Mouse (Mus musculus): ENCODE data around the gene Scamp4.
"Not testable (repeated sequence)": the region's sequence is repeated elsewhere in the genome, so short reads cannot be mapped to it uniquely, and the experiment has no call there.

Gene Scamp4

DNA sequence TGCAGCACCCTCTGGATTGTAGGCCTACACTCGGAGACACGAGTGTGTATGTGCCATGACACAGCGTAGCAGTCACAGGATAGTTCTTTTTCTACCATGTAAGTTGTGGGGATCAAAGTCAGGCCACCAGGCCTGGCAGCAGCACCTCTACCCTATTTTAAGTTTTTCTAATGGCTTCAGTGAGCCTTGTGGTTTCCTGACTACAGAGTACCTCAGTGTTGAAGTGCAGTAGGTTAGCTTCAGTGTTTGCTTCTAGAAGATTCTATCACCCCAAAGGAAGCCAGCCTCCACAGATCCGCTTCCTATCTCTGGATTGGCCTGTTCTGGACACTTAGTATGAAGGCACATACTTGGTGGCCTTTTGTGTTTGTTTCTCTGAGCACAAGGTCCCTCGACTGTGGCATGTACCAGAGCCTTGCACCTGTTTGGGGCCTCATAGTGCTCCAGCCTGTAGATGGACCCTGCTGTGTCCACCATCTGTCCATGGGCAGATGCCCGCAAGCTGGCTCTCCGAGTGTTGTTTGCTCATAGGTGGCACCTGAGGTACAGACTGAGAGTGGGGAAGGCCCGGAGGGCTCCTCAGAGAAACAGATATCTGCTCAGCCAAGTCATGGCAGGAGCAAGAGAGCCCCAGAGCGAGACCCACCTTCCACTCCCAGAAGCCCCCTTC lies 7.6 kb downstream of the Scamp4 start:
- DNase-seq (ENCODE audit: low spot score in 2 of 2), result no peak

GRCm38 (mm10) chr10:80611024-80611423 lies 8.4 kb downstream of the Scamp4 start:
- DNase-seq (ENCODE audit: low spot score in 2 of 2), result no peak

DNA sequence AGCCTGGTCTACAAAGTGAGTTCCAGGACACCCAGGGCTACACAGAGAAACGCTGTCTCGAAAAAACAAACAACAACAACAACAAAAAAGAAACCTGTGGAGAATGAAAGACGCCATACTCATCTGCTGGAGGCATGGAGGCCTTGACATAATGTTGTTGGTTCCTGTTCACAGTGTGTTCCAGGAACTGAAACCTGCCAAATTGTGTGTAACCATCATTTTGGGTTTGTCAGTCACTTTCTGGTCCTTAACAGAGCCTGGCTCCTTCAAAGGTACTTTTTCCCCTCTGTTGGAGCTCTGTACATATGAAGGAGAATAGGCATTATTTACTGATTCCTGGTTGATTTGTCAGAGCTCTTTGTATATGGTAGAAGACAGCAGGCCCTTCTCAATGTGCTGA lies 9.2 kb downstream of the Scamp4 start:
- no peak for DNase-seq (ENCODE audit: low spot score in 2 of 2)

GRCm38 (mm10) chr10:80613821-80614220 lies 11.1 kb downstream of the Scamp4 start:
- no peak for DNase-seq (ENCODE audit: low spot score in 2 of 2)

DNA sequence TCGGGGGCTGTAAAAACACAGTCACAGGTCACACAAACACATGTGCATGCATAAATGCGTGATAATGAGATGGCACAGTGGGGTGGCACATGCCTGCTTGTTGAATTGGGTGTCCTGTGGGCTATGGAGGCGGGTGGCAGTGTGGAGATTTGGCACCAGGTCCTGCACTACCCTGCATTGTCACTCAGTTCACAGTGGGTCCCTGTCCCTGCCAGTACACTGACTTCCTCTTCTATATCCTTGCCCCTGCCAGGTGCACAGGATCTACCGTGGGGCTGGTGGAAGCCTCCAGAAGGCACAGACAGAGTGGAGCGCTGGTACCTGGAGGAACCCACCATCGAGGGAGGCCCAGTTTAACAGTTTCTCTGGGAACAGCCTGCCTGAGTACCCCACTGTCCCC lies 11.7 kb downstream of the Scamp4 start:
- DNase-seq (ENCODE audit: low spot score in 2 of 2), result no peak

DNA sequence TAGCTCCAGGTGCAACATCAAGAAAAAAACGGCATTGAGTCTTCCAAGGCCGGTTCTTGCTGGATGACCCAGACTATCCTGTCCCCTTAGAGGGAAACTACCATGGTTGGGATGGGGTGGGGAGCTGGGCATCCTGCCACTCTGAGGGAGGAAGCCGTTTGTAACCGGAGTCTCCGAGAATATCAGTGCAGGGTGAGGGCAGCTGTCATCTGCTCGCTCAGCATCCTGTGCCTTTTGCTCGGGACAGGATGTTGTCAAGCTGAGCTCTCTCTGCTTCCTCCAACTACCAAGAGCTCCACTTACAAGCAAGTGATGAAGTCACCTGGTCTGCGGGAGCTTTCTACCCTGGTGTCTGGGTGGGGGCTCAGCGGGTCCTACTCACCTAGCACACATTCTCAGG lies 15.5 kb downstream of the Scamp4 start:
- no peak for DNase-seq (ENCODE audit: low spot score in 2 of 2)

GRCm38 (mm10) chr10:80619465-80620244 lies 17.0 kb downstream of the Scamp4 start:
- no peak for DNase-seq (ENCODE audit: low spot score in 2 of 2)

DNA sequence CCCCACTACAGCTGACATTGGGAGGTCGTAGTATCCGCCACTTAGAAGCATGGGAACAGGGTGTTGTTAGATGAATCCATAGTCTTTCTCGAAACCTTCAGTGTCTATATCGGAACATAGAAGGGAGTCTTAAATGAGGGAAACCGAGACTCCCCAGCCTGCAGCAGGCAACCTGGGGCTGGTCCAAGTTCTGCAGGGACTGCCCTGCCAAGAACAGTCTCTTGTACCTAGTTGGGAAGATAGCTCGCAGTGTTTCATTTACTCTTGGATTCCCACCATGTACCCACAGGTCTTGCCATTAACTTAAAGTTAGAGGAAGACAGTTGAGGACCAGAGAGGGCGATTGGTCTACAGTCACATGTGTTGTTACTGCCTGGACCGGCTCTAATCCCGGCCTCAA lies 17.7 kb downstream of the Scamp4 start:
- DNase-seq (ENCODE audit: low spot score in 2 of 2), result no peak

DNA sequence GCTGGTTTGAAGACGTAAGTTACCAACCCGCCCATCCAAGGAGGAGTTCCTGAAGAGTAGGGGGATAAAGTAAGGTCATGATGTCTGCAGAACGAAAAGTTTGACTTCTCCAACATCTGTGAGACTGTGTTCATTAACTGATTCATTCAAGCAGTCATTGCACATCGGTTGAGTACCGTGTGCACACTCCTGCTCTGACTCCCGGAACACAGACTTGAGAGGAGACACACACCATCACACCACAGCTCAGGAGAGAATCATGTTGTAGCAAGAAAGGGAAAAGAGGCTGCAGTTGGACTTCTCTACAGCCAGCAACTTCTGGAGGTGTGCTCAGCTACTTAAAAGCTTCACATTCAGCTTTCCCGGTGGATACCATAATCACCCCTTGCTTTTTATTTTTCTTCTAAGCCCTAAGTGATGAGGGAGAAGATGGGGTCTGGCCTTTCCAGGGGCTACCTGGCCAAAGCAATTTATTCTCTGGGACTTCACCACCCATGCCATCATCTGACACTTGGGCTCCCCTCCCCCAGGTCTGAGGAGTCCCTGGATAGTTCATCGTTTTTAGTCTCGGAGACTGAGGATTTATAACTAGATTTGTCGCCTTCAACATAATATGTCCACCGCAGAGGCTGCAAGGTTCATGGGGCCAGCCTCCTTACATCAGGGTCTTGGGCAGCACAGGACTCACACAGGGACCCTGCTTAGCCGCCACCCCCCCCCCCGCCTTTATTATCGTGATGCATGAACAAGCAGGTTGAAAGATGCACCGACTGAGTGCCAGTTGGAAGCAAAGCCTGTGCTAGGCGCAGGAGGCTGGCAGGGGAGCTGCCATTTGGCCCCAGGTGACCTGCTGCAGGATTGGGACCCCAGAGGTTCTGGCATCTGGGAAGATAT lies 18.4 kb downstream of the Scamp4 start:
- no peak for DNase-seq (ENCODE audit: low spot score in 2 of 2)

DNA sequence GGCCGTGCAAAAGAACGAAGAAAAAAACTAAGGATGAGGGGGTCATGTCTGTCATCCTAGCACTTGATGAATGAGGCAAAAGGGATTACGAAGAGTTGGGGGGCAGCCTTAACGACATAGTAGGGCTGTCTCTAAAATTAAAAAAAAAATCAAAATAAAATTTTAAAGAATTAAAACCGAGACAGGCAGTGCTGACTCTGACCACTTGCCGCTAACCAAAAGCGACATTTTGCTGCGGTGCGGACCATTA lies 18.9 kb downstream of the Scamp4 start:
- DNase-seq (ENCODE audit: low spot score in 2 of 2), result no peak

GRCm38 (mm10) chr10:80621940-80622660 lies 19.4 kb downstream of the Scamp4 start:
- DNase-seq (ENCODE audit: low spot score in 2 of 2), result peak; percentile 98 to 99

GRCm38 (mm10) chr10:80622661-80623456 lies 20.2 kb downstream of the Scamp4 start, which contains the start of gene Csnk1g2:
Gene Csnk1g2, plus strand, starts transcription at chr10:80622838.
- DNase-seq (ENCODE audit: low spot score in 2 of 2), result peak; percentile 27 to 34

DNA sequence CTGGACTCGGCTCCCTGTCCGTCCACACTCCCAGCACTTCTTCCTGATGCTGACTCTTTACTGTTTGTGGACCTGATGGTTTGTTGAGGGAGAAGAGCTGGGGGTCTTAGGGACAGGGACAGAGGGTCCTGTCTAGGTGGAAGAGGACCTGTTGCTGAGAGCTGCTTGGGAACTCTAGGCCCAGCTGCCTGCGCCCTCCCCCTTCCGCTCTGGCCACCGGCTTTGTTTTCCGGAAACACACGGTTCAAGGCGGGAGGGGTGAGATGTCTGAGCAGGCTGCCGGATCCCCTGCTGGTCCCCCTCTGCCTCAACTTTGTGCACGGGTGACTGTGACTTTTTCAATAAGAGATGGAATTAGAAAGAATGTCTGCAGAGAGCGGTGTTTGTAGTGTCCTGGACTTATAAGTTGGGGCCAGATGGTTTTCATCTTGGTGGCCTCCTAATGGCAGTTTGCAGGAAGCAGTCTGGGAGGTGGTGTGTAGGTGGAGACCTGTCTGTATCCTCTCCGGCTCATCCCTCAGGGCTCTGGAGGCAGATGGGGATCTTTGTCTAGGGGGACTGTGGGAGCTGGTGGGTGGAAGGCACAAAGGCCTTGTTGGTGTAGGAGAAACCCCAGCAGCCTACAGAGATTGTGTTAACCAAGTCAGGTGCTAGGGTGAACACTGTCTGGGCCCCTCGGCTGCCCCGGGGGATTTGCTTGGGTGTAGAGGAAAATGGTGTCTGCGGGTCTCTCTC lies 21.0 kb downstream of the Scamp4 start:
- peak; percentile 32 to 55 for DNase-seq (ENCODE audit: low spot score in 2 of 2)

DNA sequence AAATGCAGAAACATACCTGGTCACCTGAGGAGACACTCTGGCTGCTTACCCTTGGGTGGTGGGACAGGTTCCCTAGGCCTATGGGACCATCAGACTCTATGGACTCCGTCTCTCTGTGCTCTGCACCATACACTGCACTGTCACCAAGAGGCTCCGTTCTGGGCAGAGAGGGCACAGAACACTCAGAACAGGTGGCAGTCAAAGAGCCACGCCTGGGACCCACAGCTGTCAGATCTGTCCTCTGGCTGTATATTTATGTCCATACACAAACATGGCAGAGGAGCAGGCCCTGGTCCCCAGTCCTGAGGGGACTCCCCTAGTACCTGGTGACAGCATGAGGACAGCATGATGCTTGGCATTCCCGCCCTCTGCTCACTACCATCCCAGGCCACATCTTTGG lies 23.1 kb downstream of the Scamp4 start:
- no peak for DNase-seq (ENCODE audit: low spot score in 2 of 2)

DNA sequence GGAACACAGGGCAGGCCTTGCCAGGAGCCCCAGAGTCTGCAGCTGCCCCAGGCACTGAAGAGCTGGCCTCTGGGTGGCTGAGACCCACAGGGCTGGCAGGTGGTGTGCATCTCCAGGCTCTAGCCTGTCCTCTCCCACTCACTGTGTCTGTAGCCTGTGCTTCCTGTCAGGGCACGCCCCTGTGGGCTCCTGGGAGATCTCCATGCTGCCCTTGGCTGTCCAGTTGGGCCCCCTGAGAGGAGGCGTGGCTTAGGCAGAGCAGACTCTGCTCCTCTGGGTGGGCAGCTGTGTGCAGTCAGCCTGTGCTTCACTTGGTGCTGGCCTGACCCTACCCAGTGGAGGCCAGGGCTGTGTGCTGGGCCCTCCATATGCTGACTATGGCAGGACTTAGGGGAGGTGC lies 25.0 kb downstream of the Scamp4 start:
- no peak for DNase-seq (ENCODE audit: low spot score in 2 of 2)

GRCm38 (mm10) chr10:80628925-80629324 lies 26.3 kb downstream of the Scamp4 start:
- DNase-seq (ENCODE audit: low spot score in 2 of 2), result no peak

DNA sequence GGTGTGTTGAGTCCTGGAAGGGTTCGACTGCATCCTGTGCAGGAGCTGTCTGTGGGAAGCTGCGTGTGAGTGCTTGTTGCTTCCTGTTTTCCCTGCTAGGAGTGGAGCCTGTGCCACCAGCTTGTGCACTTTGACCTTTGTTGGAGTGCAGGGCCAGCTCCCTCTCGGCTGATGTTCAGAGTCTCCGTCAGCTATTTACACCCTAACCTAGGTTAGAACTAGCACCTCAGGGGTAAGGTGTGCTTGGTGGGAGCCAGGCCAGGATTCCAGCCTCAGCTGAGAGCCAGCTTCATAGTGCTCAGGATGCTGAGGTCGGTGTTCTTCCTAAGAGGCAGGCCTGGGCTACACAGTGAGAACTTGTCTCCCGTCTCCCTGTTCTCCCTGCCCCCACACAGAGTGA lies 32.7 kb downstream of the Scamp4 start:
- no peak for DNase-seq (ENCODE audit: low spot score in 2 of 2)

GRCm38 (mm10) chr10:80646936-80647335 lies 44.3 kb downstream of the Scamp4 start:
- no peak for DNase-seq (ENCODE audit: low spot score in 2 of 2)

DNA sequence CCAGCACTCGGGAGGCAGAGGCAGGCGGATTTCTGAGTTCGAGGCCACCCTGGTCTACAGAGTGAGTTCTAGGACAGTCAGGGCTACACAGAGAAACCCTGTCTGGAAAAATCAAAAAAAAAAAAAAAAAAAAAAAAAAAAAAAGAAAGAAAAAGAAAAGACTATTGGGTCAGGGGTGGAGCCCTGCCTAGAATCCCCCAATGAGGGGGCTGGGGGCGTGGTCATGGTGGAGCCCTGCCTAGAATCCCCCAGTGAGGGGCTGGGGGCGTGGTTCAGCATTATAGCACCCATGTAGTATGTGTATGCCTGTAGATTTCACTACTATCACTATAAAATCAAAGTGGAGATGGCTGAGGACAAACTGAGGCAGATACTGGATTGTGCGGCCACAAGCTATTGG lies 47.2 kb downstream of the Scamp4 start:
- not testable (repeated sequence) for DNase-seq (ENCODE audit: low spot score in 2 of 2)

DNA sequence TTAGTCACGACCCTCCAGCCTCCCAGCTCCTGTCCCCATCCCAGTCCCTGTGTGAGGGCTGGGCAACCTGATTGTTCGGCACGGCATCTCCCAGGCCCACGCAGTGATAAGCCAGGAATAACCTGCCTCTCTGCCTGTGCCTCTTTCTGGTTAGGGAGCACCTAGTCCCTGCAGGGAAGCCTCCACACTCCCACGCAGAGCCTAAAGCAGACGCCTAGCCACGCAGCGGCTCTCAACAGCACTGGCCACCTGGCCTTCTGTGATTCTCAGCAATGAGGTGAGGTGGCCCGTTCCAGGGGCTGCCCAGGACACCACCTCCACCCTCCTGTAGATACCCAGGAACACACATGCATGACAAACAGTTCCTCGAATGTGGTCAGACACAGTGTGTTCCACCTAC lies 47.7 kb downstream of the Scamp4 start:
- DNase-seq (ENCODE audit: low spot score in 2 of 2), result no peak
